Mouse (Mus musculus) liver, embryonic 14.5 days (tissue): ENCODE data around the gene Bdp1.

Source experiments
- CTCF ChIP-seq: IDR thresholded peaks from 2 replicates; pipeline ENCODE4 v1.5.1; 2016; ENCODE audit warnings: antibody characterized with exemption, low read depth, control low read depth
- EP300 ChIP-seq: IDR thresholded peaks from 2 replicates; pipeline ENCODE4 v1.6.1; 2016; ENCODE audit warnings: antibody characterized with exemption, low read depth

DNA sequence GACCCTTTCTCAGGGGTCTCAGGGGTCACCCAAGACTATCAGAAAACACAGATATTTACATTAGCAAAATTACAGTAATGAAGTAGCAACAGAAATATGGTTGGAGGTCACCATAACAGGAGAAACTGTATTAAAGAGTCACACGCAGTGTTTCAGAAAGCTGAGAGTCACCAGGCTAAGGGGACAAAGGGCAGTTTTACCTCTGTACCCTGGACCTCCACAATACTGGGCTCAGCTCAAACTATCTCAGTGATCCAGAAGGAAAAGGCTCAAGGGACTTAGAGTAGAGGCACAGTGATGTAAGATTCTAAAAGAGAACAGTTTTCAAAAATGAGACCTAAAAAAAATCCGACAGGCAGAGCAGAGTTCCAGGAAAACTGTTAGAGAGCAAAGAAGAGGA lies 124.5 kb downstream of the Bdp1 start:
- TF ChIP-seq CTCF (no peak), EP300 (no peak)
